24 mouse cellular contexts compared by ENCODE assay signal in genomic region chr8:88675372-88676165, GRCm38 (mm10).
"Had no signal": no experiment of that assay in that cellular context is flagged by ENCODE, and none has a peak within 500 bp of the region (broad histone marks: within the 10 kb centered on the region; RNA-seq: fewer than 3 reads in every experiment).

No protein-coding gene starts in this region.

- H3K4me3 ChIP-seq: heart, adult 2 months; heart, embryonic 13.5 days; heart, embryonic 15.5 days; hindbrain, embryonic 12.5 days; intestine, embryonic 15.5 days; layer of hippocampus, adult 2 months; left cerebral cortex, adult 2 months; limb, embryonic 13.5 days; limb, embryonic 15.5 days; liver, embryonic 12.5 days had no signal

- H3K36me3 ChIP-seq: heart, embryonic 13.5 days; heart, embryonic 15.5 days; hindbrain, embryonic 12.5 days; intestine, embryonic 15.5 days; limb, embryonic 13.5 days; limb, embryonic 15.5 days; liver, embryonic 12.5 days had no signal

- H3K27me3 ChIP-seq: heart, embryonic 15.5 days; hindbrain, embryonic 12.5 days; intestine, embryonic 15.5 days; limb, embryonic 13.5 days; limb, embryonic 15.5 days had no signal

- ATAC-seq: hindbrain, embryonic 16.5 days; inflammation-experienced regulatory T-cells, adult 6 months; intestine, embryonic 15.5 days; intestine, postnatal 0 days; liver, embryonic 12.5 days had no signal

- DNase-seq: gastrocnemius, postnatal 14 days; heart, adult 2 months; heart, postnatal 14 days; heart, postnatal 36 days; kidney, adult 18-20 months; kidney, adult 8-10 months; kidney, postnatal 10 days; kidney, postnatal 25 days; kidney, postnatal 4 days had no signal

- H3K9ac ChIP-seq: heart, embryonic 13.5 days; heart, embryonic 15.5 days; hindbrain, embryonic 12.5 days; hindbrain, embryonic 14.5 days; intestine, embryonic 15.5 days; limb, embryonic 13.5 days; limb, embryonic 15.5 days; liver, embryonic 12.5 days; liver, embryonic 14.5 days had no signal

- H3K4me1 ChIP-seq: heart, embryonic 13.5 days; heart, embryonic 15.5 days; intestine, embryonic 15.5 days; limb, embryonic 13.5 days; limb, embryonic 15.5 days; liver, embryonic 12.5 days had no signal

- H3K27ac ChIP-seq: heart, adult 2 months; heart, embryonic 13.5 days; heart, embryonic 15.5 days; hindbrain, embryonic 12.5 days; hindbrain, embryonic 14.5 days; intestine, embryonic 15.5 days; layer of hippocampus, adult 2 months; left cerebral cortex, adult 2 months; limb, embryonic 13.5 days; limb, embryonic 15.5 days; liver, embryonic 12.5 days; liver, embryonic 14.5 days had no signal

- H3K9me3 ChIP-seq: heart, embryonic 13.5 days; heart, embryonic 15.5 days; hindbrain, embryonic 12.5 days; intestine, embryonic 15.5 days; limb, embryonic 13.5 days; limb, embryonic 15.5 days; liver, embryonic 12.5 days had no signal

- H3K4me2 ChIP-seq: heart, embryonic 11.5 days; heart, embryonic 13.5 days; heart, embryonic 15.5 days; hindbrain, embryonic 12.5 days; hindbrain, embryonic 14.5 days; intestine, embryonic 15.5 days; limb, embryonic 13.5 days; limb, embryonic 15.5 days; liver, embryonic 12.5 days had no signal
